Mouse (Mus musculus): Measurements from ENCODE around the gene 4930562C15Rik. TPM values are rescaled to one million over a fixed set of nuclear protein-coding genes. Genes with fewer than 3 reads are reported as not detected.

The 4930562C15Rik gene
- total RNA-seq, 2 experiments from 2014 or later: not detected

DNA sequence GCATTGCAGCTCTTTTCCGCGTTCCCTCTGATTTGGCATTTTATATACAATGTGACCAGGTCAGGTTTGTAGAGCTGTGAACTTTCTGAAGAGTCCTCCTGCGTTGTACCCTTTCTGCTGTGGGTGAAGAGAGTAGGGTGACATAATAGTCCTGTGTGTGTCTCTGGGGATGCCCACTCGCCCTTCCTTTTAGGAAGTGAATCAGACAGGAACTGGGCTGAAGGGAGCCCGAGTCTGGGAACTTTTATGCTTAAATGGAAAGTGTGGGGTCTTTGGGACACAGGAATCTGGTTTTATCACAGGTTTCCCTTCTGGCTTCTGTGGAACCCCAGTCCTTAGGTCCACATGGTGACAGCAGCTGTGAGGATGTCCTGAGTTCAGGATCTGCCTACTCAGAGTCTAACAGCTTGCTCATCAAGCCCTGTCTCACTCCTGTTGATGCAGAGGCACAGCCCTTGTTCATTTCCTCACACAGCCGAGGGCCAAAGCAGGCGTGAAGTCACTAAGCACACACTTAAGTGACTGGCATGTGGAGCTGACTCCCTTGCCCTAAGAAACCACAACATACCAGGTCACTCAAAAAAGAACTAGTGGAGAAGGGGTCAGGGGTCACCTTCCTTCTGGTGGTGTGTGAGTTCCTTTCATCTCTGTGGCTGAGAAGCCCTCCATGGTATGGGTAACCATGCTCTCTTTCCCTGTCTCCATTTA is 59.1 kb downstream of the 4930562C15Rik start:
- DNase-seq: no peak

DNA sequence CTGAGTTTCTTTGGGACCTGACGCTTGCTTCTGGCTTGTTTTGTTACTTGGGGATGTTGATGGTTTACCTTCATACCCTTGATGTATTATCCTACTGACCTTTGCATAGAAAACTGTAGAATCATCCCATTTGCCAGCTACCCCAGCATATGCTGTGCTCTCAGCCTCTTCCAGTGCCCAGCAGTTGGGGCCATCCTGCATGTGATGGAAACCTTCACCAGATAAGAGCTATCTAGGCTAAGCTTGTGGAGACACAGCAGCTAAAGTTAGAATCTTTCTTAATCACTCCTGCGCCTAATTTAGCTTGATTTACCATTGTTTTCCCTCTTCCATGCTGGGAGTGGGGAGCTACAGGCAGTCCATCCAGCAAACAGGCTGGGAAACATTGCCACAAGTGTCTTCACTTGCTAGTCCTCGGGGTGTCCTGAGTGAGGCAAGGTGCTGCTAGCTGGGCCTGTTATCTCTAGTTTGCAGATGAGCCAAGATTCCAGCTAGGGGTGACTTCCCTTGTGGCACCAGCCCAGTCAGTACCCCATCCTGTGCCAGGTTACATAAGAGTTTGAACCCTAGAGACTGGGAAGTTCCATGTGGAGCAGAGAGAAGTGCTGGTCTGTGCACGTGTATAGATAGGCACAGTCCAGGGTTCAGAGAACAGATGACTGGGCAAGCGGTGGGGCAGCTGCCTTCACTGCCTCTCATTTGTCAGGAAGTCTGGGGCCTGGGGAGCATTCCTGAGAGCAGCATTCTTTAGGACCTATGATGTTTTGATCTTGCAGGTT is 61.2 kb downstream of the 4930562C15Rik start:
- DNase-seq: no peak

DNA sequence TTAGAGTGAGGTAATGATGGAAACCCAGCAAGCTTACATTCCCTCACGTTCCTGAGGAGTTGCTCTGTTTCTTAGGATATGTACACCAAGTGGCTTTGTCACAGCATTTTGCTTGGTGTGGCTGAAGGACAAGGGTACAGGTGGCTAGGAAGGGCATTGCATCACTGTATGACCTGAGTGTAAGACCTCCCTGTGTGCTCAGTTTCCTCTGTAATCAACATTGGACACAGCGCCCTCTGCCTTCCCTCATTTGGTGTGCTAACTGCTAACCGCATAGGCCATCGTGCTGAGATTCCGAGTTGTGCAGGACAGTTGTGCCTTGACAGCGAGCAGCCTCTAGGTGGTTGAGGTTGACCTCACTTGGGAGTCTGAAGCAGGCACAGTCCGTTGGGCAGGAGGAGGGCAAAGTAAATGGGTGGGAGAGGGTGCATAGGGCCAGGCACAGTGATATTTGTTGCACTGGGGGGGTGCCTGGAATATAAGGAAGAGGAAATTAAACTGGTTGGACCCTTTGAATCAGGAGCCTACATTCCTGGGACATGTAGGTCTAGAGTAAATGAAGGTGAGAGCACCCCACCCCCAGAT is 62.0 kb downstream of the 4930562C15Rik start:
- no peak for DNase-seq

- no peak for DNase-seq
Observed at GRCm38 (mm10) chr16:4898881-4899280, 63.7 kb downstream of the 4930562C15Rik start.

- DNase-seq: no peak
Observed at GRCm38 (mm10) chr16:4899711-4900110, 64.5 kb downstream of the 4930562C15Rik start.

DNA sequence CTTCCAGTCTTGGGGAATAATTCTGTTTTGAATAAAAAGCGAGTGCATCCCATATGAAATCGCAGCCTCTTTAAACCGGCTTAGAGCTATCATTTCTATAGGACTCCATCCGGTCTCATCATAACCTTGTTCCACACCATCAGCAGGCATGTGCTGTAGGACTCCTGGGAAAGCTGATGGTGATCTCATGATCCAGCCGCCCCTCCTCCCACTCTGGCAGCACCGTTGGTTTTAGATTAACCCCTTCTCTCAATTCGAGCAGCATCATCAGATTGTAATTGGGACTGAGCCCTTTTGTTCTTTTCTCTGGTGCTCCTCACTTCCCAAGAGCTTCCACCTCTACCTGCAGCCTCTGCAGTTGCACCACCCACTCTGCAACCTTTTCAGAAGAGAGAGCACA is 66.0 kb downstream of the 4930562C15Rik start:
- no peak for DNase-seq

- no peak for DNase-seq
Observed at GRCm38 (mm10) chr16:4902390-4902789, 67.2 kb downstream of the 4930562C15Rik start.

- no peak for DNase-seq
Observed at GRCm38 (mm10) chr16:4903491-4904102, 68.4 kb downstream of the 4930562C15Rik start.

GRCm38 (mm10) chr16:4904878-4905277 is 69.7 kb downstream of the 4930562C15Rik start:
- DNase-seq: no peak

DNA sequence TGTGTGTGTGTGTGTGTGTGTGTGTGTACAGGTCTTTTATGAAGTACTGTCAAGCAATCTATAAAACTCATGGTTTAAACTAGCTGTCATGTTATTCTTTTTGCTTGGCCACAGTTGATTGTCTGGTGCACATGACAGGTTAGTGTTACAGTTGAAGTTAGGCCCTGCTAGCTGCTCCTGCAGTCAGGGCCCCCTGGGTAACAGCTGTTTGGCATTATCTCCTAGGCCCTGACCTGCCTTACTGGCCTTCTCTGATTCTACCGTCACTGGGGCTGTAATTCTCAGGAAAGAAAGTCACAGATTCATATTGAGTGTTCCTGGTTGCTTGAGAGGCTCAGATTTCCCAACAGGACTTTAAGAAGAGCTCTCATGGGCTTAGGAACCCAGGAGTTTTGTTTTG is 70.4 kb downstream of the 4930562C15Rik start:
- no peak for DNase-seq

DNA sequence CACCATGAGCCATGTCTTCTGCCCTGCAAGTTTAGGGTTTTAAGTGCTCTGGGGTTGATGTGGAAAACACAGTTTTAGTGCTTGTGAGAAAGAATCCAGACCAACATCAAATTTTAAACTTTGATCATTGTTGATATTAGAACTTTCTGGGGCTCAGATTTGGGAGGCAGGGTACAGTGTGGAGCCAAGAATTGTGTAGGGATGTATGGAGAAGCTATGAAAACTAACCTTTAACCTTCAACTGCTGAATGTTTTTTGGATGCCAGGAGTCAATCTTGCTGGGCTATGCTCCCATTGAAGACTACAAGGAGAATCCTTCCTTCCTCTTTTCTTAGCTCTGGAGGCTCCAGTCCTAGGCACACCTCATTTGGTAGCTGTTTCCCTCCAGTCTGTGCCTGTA is 71.3 kb downstream of the 4930562C15Rik start:
- no peak for DNase-seq

- no peak for DNase-seq
Observed at GRCm38 (mm10) chr16:4907386-4907785, 72.2 kb downstream of the 4930562C15Rik start.

- DNase-seq: no peak
Observed at GRCm38 (mm10) chr16:4907972-4908371, 72.8 kb downstream of the 4930562C15Rik start.

GRCm38 (mm10) chr16:4909745-4910144 is 74.5 kb downstream of the 4930562C15Rik start:
- DNase-seq: no peak

GRCm38 (mm10) chr16:4910758-4911157 is 75.5 kb downstream of the 4930562C15Rik start:
- no peak for DNase-seq

GRCm38 (mm10) chr16:4912074-4912648 is 76.9 kb downstream of the 4930562C15Rik start:
- no peak for DNase-seq

- DNase-seq: no peak
Observed at GRCm38 (mm10) chr16:4912907-4913782, 77.9 kb downstream of the 4930562C15Rik start.

- peak; percentile 87 for DNase-seq
Observed at GRCm38 (mm10) chr16:4913783-4914735, 78.8 kb downstream of the 4930562C15Rik start.

DNA sequence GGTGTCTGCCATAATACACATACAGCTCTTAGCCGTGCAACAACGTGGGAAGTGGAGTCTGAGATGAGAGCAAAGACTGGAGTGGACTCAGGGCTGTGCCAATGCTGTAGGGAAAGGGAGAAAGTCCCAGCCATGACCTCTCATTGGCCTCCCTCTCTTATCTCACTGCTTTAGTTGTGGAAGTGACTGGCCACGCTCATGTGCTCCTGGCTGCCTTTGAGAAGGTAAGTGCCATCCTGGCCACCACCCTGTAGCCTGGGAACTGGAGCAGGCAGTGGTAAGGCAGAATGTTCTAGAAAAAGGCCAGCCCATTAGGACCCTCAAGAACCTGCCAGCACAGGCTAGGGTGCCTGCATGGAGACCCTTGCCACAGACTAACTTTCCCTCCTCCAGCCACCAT is 80.7 kb downstream of the 4930562C15Rik start:
- no peak for DNase-seq

GRCm38 (mm10) chr16:4916608-4917007 is 81.4 kb downstream of the 4930562C15Rik start:
- no peak for DNase-seq

All from gastrocnemius, postnatal 10 days (tissue).